Mouse (Mus musculus): Measurements from ENCODE around the gene Btbd1.

DNA sequence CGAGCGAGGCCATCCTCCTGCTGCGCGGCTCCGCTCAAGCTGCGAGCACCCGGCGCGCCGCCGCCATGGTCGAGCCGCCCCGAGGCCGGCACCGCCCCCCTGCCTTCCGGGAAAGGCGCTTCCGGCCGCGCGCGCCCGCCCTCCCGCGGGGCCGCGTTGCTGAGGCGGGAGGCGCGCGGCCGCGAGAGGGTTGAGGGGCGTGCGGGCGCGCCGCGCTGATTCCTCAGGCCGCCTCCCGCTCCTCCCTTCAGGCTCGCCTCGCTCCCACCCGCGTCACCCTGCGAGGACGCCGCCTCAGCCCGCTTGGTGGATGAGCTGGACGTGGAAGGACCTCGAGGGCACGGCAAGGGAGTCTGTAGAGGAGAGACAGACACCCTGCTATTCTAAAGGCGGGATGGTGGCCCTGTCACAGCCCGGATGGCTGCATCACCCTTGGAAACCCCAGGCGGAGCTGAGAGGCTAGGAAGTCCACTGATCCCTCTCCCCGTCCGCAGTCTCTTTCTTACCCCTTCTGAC lies at the start of gene Btbd1:
- no peak for TF ChIP-seq CTCF (conservative IDR thresholded peaks at IDR 0.05; ENCODE audit: low read length)
- no peak for TF ChIP-seq POU5F1 (IDR thresholded peaks at IDR 0.05; ENCODE audit: borderline replicate concordance, low read length)
